Mouse (Mus musculus) lung, embryonic 16.5 days (tissue): ENCODE measurements around the gene Cdk19. TPM values are rescaled to one million over a fixed set of nuclear protein-coding genes. Genes with fewer than 3 reads are reported as not detected.

Source experiments
- polyA plus RNA-seq: library from polyadenylated mRNA; unstranded; fragments of >200 nt; fragmentation: Nextera tagmentation; extraction: Ambion mirVana; gene quantifications from 2 replicates; pipeline ENCODE4 v1.2.1, GENCODE M21; 2015

Gene Cdk19
- polyA plus RNA-seq, 1 experiment from 2014 or later: 9.8 TPM

Other genes starting within 250 kb of the Cdk19 start
- gene Slc16a10, start 197.3 kb upstream of the Cdk19 start, polyA plus RNA-seq: 5.0 and 7.8 TPM in 2 replicates
- 50.6 and 52.4 TPM in 2 replicates for gene Rpf2, start 92.5 kb upstream of the Cdk19 start, polyA plus RNA-seq
- gene Gtf3c6, start 81.5 kb upstream of the Cdk19 start, polyA plus RNA-seq: 77.4 and 82.7 TPM in 2 replicates
- 49.0 and 53.2 TPM in 2 replicates for gene Amd1, start 37.4 kb upstream of the Cdk19 start, polyA plus RNA-seq
- not detected in 2 replicates for gene Slc22a16, start 230.8 kb downstream of the Cdk19 start, polyA plus RNA-seq